Mouse (Mus musculus): ENCODE results near the gene Rnpep. TPM values are rescaled to one million over a fixed set of nuclear protein-coding genes. Genes with fewer than 3 reads are reported as not detected.

The Rnpep gene
- 29.4 and 31.4 TPM in 2 replicates for polyA plus RNA-seq (2015; fragmentation: Nextera tagmentation; extraction: Ambion mirVana)

GRCm38 (mm10) chr1:135283826-135284291 is at the start of gene Rnpep:
TSS of gene Rnpep (minus strand) at chr1:135284084.
- H3K9me3 ChIP-seq (replicated peaks): no peaks in the 10 kb centered on the region
- under 1% methylated on average over 39 of the region's 39 CpGs for WGBS (ENCODE audit: insufficient replicate concordance)
- H3K4me1 ChIP-seq (replicated peaks): peaks cover 21% of the 10 kb centered on the region

GRCm38 (mm10) chr1:135330578-135330977 is 46.7 kb upstream of the Rnpep start:
- no peak for ATAC-seq (ENCODE audit: low read depth)
- no peaks in the 10 kb centered on the region for H3K9me3 ChIP-seq (replicated peaks)
- no peak overlapping the region for H3K27ac ChIP-seq
- H3K9ac ChIP-seq: no peak overlapping the region
- H3K4me2 ChIP-seq: no peak overlapping the region
- peaks cover 12% of the 10 kb centered on the region; the same call in 1 of the 2 replicates for H3K27me3 ChIP-seq
- H3K36me3 ChIP-seq: no peaks in the 10 kb centered on the region
- WGBS (ENCODE audit: insufficient replicate concordance): 61% methylated on average over 6 of the region's 6 CpGs
- H3K4me1 ChIP-seq (replicated peaks): no peaks in the 10 kb centered on the region
- H3K4me3 ChIP-seq (replicated peaks): no peak overlapping the region
- no peak for DNase-seq

More at GRCm38 (mm10) chr1:135283826-135284291, at the start of gene Rnpep:
- peak within 1 kb of the TSS; percentile 63 for H3K27ac ChIP-seq
- DNase-seq (peak; percentile 37), ATAC-seq (ENCODE audit: low read depth) (peak; percentile 78)
- H3K4me3 ChIP-seq (replicated peaks): peak within 1 kb of the TSS; percentile 69
- H3K9ac ChIP-seq: peak within 1 kb of the TSS; percentile 73
- no peaks in the 10 kb centered on the region; the same call in 1 of the 2 replicates for H3K27me3 ChIP-seq
- H3K4me2 ChIP-seq: peak within 1 kb of the TSS; percentile 88
- H3K36me3 ChIP-seq: 0 out of 2 replicates have a peak, but pooled peaks cover under 1% of the 10 kb centered on the region

GRCm38 (mm10) chr1:135328368-135328767 is 44.5 kb upstream of the Rnpep start:
- Histone ChIP-seq H3K27me3 (peaks cover 27% of the 10 kb centered on the region), H3K27ac (no peak overlapping the region), H3K9me3 (replicated peaks) (no peaks in the 10 kb centered on the region), H3K36me3 (no peaks in the 10 kb centered on the region), H3K4me3 (replicated peaks) (no peak overlapping the region), H3K9ac (no peak overlapping the region), H3K4me2 (no peak overlapping the region), H3K4me1 (replicated peaks) (no peaks in the 10 kb centered on the region)
- whole genome bisulfite sequencing (ENCODE audit: insufficient replicate concordance): 60% methylated on average over 5 of the region's 5 CpGs
- DNase-seq (no peak), ATAC-seq (ENCODE audit: low read depth) (no peak)

- DNase-seq (no peak), ATAC-seq (ENCODE audit: low read depth) (no peak)
- Histone ChIP-seq H3K4me3 (replicated peaks) (no peak overlapping the region), H3K27me3 (peaks cover 38% of the 10 kb centered on the region), H3K9ac (no peak overlapping the region), H3K36me3 (no peaks in the 10 kb centered on the region), H3K9me3 (replicated peaks) (no peaks in the 10 kb centered on the region), H3K4me1 (replicated peaks) (no peaks in the 10 kb centered on the region), H3K4me2 (no peak overlapping the region), H3K27ac (no peak overlapping the region)
- WGBS (ENCODE audit: insufficient replicate concordance): 53% methylated on average over 2 of the region's 2 CpGs
These were observed 42.0 kb upstream of the Rnpep start for GRCm38 (mm10) chr1:135325934-135326333.

GRCm38 (mm10) chr1:135324571-135324970 is 40.7 kb upstream of the Rnpep start, which contains the start of gene Lmod1:
TSS of gene Lmod1 (plus strand) at chr1:135324807.
- Histone ChIP-seq H3K4me3 (replicated peaks) (no peak within 1 kb of the TSS), H3K27ac (no peak within 1 kb of the TSS), H3K4me2 (no peak within 1 kb of the TSS), H3K36me3 (no peaks in the 10 kb centered on the region), H3K9me3 (replicated peaks) (no peaks in the 10 kb centered on the region), H3K27me3 (peaks cover 46% of the 10 kb centered on the region), H3K4me1 (replicated peaks) (no peaks in the 10 kb centered on the region), H3K9ac (no peak within 1 kb of the TSS)
- ATAC-seq (ENCODE audit: low read depth) (no peak), DNase-seq (no peak)
- 30% methylated on average over 8 of the region's 8 CpGs for WGBS (ENCODE audit: insufficient replicate concordance)

- Histone ChIP-seq H3K4me3 (replicated peaks) (no peak overlapping the region), H3K36me3 (no peaks in the 10 kb centered on the region), H3K9me3 (replicated peaks) (no peaks in the 10 kb centered on the region), H3K27me3 (peaks cover 46% of the 10 kb centered on the region), H3K27ac (no peak overlapping the region), H3K4me1 (replicated peaks) (no peaks in the 10 kb centered on the region), H3K9ac (no peak overlapping the region), H3K4me2 (no peak overlapping the region)
- 67% methylated on average over 7 of the region's 7 CpGs for WGBS (ENCODE audit: insufficient replicate concordance)
- ATAC-seq (ENCODE audit: low read depth) (no peak), DNase-seq (no peak)
These were observed 39.5 kb upstream of the Rnpep start for GRCm38 (mm10) chr1:135323367-135323901.

GRCm38 (mm10) chr1:135313284-135314031 is 29.6 kb upstream of the Rnpep start, which contains the start of gene Timm17a:
TSS of gene Timm17a (minus strand) at chr1:135313778.
- H3K9ac ChIP-seq: peak within 1 kb of the TSS; percentile 90
- peak within 1 kb of the TSS; percentile 70 for H3K27ac ChIP-seq
- no peaks in the 10 kb centered on the region for H3K27me3 ChIP-seq
- peaks cover 30% of the 10 kb centered on the region for H3K4me1 ChIP-seq (replicated peaks)
- ATAC-seq (ENCODE audit: low read depth) (peak; percentile 100), DNase-seq (peak; percentile 89)
- H3K36me3 ChIP-seq: peaks cover 16% of the 10 kb centered on the region
- no peaks in the 10 kb centered on the region for H3K9me3 ChIP-seq (replicated peaks)
- H3K4me3 ChIP-seq (replicated peaks): peak within 1 kb of the TSS; percentile 88
- under 1% methylated on average over 51 of the region's 51 CpGs for WGBS (ENCODE audit: insufficient replicate concordance)
- peak within 1 kb of the TSS; percentile 82 for H3K4me2 ChIP-seq

- Histone ChIP-seq H3K4me1 (replicated peaks) (peaks cover 30% of the 10 kb centered on the region), H3K27ac (no peak overlapping the region), H3K4me3 (replicated peaks) (peak overlapping the region; percentile 88), H3K4me2 (peak overlapping the region; percentile 82), H3K36me3 (peaks cover 29% of the 10 kb centered on the region), H3K9me3 (replicated peaks) (no peaks in the 10 kb centered on the region), H3K27me3 (no peaks in the 10 kb centered on the region), H3K9ac (peak overlapping the region; percentile 90)
- DNase-seq (no peak), ATAC-seq (ENCODE audit: low read depth) (no peak)
- WGBS (ENCODE audit: insufficient replicate concordance): 80% methylated on average over 4 of the region's 4 CpGs
These were observed 28.3 kb upstream of the Rnpep start for GRCm38 (mm10) chr1:135312201-135312600.

GRCm38 (mm10) chr1:135311356-135311755 is 27.5 kb upstream of the Rnpep start:
- H3K9ac ChIP-seq: no peak overlapping the region
- no peak overlapping the region for H3K4me3 ChIP-seq (replicated peaks)
- peaks cover 37% of the 10 kb centered on the region for H3K36me3 ChIP-seq
- 0 out of 2 replicates have a peak overlapping the region, but pooled peaks have one; percentile 82 for H3K4me2 ChIP-seq
- peaks cover 30% of the 10 kb centered on the region for H3K4me1 ChIP-seq (replicated peaks)
- H3K9me3 ChIP-seq (replicated peaks): no peaks in the 10 kb centered on the region
- no peak for ATAC-seq (ENCODE audit: low read depth)
- H3K27ac ChIP-seq: no peak overlapping the region
- H3K27me3 ChIP-seq: no peaks in the 10 kb centered on the region
- DNase-seq: no peak
- 71% methylated on average over 6 of the region's 6 CpGs for WGBS (ENCODE audit: insufficient replicate concordance)

GRCm38 (mm10) chr1:135290908-135291307 is 7.0 kb upstream of the Rnpep start:
- H3K4me2 ChIP-seq: no peak overlapping the region
- H3K27me3 ChIP-seq: no peaks in the 10 kb centered on the region
- peaks cover 14% of the 10 kb centered on the region for H3K36me3 ChIP-seq
- no peaks in the 10 kb centered on the region for H3K4me1 ChIP-seq (replicated peaks)
- ATAC-seq (ENCODE audit: low read depth) (no peak), DNase-seq (no peak)
- H3K27ac ChIP-seq: no peak overlapping the region
- H3K4me3 ChIP-seq (replicated peaks): no peak overlapping the region
- no peak overlapping the region for H3K9ac ChIP-seq
- H3K9me3 ChIP-seq (replicated peaks): no peaks in the 10 kb centered on the region
- WGBS (ENCODE audit: insufficient replicate concordance): 75% methylated on average over 5 of the region's 5 CpGs

GRCm38 (mm10) chr1:135286311-135286710 is 2.4 kb upstream of the Rnpep start:
- DNase-seq: no peak

More at GRCm38 (mm10) chr1:135286311-135286710, 2.4 kb upstream of the Rnpep start:
- Histone ChIP-seq H3K27ac (no peak overlapping the region), H3K4me3 (replicated peaks) (no peak overlapping the region), H3K36me3 (no peaks in the 10 kb centered on the region), H3K4me2 (no peak overlapping the region), H3K4me1 (replicated peaks) (peaks cover 21% of the 10 kb centered on the region), H3K27me3 (no peaks in the 10 kb centered on the region; the same call in 1 of the 2 replicates), H3K9me3 (replicated peaks) (no peaks in the 10 kb centered on the region), H3K9ac (no peak overlapping the region)
- 35% methylated on average over 2 of the region's 2 CpGs for WGBS (ENCODE audit: insufficient replicate concordance)
- ATAC-seq (ENCODE audit: low read depth): no peak
